Mouse (Mus musculus) kidney, postnatal 14 days (tissue): ENCODE results near the gene Upk3a.
A peak's percentile ranks its signal among the peaks of the same experiment; 100 is the strongest.

Experiments
- DNase-seq: peaks from one replicate; pipeline ENCODE4 v3.0.0; 2022; ENCODE audit warnings: mixed read lengths

The Upk3a gene

DNA sequence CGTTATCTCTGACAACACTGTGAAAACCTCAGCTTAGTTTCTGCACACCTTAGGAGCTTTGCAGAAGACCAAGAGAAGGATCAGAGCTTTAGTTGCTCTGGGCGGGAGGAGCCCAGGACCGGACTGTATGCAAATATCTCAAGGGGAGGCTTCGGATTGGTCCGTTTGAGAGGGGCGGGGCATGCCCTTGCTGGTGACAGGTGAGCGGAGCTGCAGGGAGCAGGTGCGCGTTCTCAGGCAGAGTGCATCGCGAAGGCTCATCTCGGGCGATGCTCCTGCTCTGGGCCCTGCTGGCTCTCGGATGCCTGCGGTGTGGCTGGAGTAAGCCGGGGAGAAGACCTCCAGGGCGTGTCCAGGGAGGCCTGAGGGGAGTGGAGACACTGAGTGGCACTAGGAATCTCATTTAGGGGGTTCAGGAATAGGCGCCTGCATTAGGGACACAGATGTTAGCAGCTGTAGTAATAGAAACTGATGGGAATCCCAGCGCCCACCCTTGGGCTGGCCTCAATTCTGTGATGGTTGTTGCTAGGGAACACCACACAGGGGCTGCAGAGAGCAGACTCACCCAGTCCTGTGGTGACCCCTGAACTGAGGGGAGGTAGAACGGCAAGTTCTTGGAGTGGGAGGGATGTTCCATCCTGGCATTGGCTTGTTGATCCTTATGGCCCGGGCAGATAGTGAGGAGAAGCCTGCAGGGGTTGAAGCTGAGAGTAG is at the start of gene Upk3a:
Gene Upk3a (plus strand): TSS at position 191 of the 714 bp plus-strand sequence.
- peak; percentile 71 for DNase-seq

DNA sequence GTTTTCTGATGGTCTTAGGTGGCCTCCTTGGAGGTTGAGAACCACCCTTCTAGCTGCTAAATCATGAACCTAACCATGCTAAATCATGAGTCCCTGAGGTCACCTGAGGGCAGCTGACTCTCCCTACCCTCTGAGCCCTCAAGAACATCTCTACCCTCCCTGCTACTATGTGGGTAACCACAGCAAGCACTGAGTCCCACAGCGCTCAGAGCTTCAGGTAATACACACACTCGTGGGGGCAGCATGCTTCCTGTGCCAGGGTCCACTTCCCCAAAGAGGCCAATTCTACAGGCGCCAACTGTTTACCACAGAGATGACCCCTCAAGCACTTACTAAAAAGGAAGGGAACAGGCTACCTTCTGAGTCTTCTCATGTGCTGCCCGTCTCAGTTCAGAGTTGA is 48.4 kb upstream of the Upk3a start:
- no peak for DNase-seq

DNA sequence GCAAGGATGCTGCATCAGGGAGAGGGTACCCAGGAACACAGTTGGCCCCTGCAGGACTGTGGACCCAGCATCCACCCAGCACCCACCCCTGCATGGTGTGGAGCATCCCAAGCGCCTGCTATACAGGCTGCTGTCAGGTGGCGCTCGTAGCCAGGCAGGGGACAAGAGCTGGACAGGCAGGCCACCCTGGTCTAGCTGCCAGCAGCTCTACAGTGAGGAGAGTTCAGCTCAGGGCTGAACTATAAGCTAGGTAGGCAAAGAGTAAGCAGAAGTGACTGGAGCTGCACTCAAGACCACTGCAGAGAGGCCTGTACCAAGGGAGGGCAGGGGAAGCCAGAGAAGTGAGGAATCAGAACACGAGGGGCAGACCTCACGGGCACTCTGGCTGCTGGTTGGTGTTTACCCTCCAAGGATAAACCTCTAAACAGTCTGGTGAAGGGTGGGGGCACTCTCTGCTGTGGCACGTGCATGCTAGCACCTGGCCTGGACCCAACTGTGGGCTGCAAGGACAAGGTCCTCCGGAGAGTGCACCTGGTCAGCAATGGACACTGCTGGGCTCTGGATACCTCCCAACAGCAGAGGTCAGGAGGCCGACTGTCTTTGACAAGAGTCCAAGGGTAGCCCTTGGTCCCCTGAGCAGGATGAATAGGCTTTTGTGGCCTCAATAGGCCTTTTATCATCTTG is 43.9 kb upstream of the Upk3a start:
- peak; percentile 80 for DNase-seq

DNA sequence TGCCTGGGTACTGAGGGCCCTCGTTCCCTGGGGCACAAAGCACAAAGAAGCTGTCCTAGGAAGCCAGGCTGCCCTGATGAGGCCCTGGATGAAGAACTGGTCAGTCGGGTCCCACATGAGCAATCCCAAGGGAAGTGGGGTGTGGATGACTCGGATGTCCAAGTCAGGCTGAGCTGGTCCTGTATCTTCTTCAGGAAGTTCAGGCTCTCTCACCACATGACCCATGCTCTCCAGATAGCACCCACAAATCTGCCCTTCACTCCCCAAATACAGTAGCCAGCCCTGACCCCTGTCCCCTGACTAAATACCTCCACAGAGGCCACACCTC is 43.4 kb upstream of the Upk3a start:
- no peak for DNase-seq

DNA sequence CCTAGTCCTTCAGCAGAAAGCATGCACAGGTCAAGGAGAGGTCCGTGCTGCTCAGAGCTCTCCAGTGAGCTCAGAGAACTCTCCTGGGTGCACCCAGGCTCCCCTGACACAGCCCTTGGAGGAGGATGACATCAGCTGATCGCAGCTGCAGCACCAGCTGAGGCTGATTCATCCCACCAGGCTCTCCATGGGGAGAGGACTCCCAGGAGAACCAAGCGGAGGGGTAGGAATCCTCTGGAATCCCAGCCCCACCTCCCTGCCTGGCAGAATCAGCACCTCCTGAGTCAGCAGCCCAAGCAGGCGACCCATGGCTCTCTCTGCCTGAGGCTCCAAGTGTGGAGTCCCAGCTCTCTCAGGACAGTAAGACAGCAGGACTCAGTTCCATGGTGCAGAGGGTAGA is 41.2 kb upstream of the Upk3a start:
- peak; percentile 40 for DNase-seq

DNA sequence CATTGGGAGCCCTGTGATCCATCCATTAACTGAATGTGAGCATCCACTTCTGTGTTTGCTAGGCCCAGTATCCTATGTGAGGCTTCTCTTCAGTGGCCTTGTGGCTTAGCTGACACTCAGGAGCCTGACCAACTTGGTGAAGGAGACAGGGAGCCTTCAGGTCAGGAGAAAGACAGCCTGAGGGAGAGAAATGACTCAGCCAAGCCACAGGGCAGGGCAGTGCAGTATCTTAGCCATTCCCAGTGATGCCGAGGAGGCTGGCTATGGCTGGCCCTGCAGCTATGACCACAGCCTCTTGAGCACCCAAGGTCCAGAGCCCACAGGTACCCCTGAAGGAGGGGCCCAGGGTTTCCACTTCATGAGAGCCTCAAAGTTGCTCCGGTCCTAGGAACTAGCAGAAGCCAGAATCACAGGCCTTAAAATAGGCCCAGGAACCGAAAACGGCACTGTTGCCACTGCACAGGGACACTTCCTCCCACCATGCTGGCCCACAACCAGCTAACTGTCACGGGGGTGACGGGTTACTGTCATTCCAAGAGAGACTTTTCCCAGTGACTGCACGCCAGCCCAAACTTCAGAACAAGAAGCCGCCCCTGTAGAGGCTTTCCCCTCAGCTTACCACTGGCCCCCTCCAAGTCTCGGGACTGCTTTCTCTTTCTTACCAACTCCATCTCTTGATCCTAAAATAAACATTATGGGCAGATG is 35.2 kb upstream of the Upk3a start:
- no peak for DNase-seq

DNA sequence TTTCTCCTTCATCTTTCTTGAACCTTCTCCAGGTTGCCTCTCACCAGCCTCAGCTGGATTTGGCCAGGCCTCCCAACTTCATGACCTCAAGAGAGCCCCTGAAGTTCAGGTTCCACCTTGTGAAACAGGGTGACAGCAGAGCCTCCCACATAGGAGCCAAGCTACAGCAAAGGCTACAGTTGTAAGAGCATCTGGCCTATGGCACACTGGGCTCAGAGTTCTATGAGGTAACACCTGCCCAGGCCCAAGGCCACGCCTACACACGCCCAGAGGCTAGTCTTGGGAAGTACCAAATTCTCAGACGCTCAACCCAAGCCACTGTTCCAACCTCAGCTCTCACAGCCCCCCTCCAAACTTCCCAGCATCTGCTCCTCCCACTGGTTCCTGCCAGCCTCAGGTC is 34.1 kb upstream of the Upk3a start:
- DNase-seq: no peak

DNA sequence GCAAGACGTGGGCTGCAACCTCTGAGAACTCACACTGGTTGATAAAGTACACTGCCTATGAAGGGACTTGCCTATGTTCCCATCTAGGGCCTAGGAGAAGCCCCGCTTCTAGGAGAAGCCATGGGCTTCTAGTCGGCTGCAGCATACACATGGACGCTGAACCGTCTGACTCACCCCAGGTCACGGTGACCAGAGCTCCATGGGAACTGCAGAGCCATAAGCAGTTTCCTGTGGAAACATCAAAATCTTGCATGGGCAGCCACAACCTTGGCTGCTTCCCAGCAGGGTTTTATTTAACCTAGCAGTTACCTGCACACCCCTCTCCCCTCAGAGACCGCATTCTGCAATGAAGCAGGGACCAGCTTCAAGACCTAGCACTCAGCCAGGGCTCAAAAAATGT is 33.2 kb upstream of the Upk3a start:
- DNase-seq: no peak

DNA sequence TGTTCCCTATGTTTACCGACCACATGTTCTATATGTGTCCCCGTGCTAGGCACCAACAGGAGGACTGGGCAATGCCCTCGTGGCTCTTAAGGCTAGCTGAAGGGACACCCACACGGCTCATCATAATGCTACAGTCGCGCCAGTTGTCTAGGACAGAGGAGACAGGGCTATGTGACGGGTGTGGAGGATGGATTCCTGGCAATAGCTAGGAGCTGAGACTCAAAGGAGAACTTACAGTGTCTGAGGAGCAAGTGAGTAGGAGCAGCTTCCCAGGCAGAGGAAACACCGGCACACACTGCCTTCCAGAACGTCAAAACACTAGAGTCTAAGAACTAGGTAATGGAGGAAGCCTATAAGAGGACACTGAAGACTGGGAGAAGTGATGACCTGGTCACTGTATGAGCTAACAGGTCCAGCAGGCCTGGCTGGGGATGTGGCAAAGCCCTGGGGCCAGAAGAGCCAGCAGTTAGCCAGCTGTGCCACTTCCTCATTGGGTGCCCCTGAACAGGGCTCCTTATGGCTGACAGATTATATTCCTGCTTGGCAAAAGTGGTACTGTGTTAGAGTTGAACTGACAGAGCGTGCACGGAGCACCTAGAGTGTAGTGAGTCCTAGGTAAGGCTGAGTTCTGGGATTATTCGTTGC is 31.3 kb upstream of the Upk3a start:
- DNase-seq: no peak

DNA sequence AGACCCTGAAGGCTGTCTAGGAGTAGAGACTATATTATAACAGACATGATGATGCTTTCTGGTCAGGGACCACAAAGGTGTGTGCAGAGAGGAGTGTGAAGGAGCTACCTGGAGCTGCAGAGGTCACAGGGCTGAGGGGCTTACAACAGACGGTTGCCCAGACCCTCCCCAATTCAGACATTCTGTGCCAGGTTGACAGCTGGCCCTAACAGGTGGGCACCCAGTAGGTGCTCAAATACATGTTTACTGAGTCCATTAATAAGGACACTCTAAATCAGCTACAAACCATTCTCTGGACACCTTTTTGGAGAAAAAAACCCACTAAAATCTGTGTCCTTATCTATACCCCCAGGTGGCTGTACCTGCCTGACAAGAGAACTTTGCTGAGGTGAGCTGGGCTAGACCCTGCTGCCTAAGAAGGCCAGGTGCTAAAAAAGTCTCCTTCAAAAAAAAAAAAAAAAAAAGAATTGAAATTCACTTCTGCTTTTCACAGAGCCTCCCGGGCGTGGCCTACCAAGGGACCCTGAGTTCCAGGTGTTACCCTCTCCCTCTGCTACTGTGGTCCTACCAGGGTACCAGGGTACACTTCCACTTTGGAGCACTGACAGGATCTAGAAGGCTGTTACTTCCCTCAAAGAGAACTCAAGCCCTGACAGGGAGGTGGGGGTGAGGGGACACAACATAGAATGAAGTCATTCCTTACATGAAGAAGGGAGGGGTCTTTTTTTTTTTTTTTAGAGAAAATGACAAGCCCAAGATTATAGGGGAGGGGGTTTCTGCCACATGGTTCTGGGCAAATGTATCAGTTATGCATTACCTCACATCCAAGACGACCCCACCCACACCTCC is 30.5 kb upstream of the Upk3a start:
- DNase-seq: no peak

DNA sequence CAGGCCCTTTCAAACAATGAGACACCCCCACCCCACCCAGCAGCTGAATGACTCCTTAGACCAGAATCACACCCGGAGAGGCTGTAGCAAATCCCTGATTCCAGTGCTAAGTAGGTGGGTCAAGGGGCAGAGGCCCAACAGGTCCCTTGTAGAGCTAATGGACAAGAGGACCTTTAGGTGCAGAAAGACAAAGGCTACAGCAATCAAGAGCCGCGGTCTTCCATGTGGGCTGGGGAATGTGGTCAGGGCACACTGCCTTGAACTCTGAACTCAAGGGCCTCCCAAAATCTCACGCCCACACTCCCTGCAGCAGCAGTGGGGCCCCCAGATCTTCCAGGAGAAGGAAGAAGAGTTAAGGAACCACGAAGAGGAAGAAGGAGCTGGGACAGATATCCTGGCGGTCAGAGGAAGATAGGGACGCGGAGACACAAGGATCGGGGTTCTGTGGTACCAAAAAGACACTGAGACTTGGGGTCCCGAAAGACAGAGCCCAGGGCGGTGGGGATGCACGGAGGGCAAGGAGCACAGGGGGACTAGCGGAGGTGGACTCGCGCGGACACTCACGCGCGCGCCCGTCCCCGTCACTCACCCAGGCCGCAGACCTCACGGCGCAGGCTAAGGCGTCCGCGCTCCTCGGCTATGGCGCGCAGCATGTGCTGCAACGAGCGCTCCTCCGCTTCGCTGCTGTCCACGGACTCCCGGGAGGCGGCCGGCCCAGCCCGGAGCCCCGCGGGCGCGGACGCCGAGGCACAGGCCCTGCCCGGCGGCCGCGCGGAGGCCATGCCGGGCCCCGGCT is 29.7 kb upstream of the Upk3a start:
- DNase-seq: no peak

DNA sequence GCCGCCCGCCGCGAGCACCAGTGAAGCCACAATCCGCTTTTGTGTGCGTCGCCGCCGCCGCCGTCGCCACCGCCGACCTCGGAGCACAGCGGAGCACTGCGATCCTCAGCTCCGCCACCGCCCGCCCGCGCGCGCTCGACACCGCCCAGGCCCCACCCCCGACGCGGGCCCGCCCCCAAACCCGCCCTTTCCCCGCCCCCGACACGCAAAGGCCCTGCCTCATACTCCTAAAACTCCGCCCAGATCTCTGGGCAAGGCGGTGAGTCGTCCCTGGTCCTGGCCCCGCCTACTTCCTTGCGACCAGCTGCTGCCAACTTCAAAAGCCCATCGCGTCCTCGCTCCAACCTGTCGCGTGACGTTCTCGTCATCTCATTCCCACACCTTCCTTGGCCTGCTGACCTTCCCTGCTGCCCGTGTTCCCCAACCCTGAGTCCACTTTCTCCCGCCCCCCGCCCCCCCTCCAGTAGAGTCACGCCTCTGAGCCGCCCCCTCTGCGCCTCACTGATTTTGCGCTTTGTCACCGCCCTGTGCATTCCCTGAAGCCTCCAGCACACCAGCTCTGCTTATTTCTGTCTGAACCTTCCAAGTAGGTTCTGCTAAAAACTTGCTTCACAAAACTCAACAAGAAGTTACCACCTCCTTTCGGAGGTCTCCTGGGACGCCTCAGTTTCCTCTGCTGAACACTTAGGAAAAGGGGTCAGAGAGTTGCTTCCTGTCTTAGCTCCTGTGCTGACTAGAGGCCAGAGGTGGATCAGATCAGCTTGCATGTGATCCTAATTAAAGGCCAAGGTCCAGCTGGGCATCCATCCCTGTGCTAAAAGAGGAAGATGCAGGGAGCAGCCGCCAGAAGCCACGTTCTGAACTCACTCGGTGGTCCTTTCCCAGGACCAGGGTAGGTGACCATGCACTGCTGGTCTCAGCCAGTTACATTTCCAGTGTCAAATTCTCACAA is 28.8 kb upstream of the Upk3a start, which contains the start of gene 5031439G07Rik:
Gene 5031439G07Rik (minus strand): TSS at position 678 of the 952 bp plus-strand sequence.
- peak; percentile 96 for DNase-seq

DNA sequence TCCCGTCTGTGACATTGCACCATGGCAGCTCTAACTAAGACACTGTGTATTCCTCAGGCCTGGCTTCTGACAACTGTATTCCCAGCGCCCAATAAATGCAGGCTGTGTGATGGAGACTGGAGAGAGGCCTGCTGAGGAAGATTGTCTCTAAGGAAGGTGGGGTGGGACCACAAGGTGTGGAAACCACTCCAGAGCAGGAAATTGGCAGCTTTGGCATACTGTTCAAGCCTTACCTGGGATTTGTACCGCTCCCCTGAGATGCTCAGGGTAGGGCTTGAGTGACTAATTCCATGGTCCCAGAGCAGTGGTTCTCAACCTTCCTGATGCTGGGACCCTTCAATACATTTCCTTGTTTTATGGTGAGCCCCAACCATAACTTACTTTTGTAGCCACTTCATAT is 27.8 kb upstream of the Upk3a start:
- no peak for DNase-seq

DNA sequence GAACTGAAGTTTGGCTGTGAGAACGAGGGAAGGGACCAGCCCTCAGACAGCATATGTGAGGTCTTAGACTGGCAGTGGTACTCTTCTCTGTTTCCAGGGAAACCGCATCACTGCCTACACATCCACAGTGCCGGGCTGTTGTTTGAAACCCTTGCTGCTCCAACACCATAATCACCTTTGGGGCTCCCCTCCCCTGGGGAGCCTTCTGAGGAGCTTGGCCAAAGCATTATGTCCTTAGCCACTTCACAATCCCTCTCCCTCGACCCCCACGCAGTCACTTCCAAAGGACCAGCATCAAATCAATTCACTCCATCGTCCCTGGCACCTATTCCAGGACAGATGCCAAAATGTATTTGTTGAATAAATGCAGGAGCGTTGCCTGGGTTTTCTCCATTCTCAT is 27.2 kb upstream of the Upk3a start:
- no peak for DNase-seq

DNA sequence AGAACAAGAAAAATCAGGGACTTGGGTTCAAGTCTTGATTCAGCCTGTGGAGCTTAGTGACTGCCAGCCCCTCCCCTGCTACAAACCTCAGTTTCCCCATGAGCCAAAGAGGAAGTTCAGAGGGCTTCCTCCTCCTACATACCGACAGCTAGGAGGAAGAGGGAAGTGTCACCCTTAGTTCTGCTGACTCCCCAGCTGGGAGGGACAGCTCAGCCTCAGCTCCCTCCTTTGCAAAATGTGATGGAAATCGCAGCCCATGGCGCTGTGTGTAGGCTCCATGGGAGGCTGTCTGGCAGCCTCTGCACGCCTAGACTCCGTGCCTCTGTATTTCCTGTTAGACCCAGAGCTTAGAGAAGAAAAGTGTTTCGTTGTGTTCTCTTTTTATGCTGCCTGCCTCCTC is 22.4 kb upstream of the Upk3a start:
- no peak for DNase-seq

DNA sequence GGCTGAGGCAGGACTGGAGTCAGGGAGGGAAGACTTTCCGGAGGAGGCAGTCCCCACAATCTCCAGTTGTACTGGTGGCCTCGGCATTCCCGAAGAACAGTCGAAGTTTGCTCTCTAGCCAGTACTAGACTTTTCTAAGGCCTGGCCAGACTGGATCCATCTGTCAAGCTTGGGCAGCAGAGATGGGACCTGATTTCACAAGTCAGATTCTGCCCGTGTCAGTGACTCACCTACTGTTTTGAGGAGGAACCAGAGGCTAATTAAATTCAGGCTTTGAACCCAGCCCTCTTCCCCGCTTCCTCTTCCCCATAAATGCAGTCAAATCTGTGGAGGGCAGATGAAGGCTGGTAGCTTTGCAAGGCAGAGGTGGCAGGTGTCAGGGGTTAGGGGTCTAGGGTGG is 21.9 kb upstream of the Upk3a start:
- DNase-seq: no peak

DNA sequence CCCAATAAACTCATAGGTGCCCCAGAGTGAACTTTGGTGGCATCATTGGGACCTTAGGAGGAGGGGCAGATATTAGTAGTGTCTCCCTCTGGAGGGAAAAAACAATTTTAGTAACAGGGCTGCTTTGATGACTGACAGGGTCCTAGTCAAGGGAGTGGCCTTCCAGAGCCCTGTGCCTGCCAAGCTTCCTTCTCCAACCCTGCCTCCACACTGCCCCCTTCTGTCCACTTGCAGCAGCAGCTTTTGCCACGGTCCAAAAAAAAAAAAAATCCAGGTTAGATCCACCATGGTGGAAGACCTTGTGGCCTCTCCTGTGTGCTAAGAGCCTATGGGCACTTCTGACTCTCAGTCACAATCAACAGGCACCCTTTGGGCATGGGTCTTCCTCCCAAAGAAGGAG is 21.0 kb upstream of the Upk3a start:
- peak; percentile 59 for DNase-seq

DNA sequence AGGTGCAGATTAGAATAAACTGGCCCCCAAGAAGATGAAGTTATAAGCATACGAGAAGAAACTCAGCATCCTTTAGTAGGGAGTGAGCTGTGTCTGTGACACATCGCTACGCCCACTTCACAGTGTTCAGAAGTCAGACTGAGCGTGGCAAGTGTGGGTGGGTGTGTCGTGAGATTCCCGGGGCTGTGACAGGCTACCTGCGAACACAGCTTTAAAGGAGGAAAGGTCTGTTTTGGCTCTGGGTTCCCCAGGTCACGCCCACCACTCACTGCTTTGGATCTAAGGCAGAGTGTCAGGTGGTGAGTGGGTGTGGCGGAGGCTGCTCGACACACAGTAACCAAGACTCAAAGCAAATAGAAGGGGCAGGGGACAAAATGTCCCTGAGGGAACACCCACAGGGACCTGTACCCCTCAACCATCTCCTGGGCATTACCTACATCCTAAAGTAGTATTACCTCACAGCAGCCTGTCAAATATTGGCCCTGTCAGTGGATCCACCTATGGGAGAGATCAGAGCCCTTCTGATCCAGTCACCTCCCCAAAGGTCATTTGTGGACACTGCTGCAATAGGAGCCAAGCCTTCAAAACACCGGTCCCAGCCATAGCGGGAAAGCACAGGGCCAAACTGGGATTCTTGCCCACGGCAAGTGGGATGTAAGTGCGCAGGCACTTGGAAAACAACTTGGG is 19.0 kb upstream of the Upk3a start:
- no peak for DNase-seq

DNA sequence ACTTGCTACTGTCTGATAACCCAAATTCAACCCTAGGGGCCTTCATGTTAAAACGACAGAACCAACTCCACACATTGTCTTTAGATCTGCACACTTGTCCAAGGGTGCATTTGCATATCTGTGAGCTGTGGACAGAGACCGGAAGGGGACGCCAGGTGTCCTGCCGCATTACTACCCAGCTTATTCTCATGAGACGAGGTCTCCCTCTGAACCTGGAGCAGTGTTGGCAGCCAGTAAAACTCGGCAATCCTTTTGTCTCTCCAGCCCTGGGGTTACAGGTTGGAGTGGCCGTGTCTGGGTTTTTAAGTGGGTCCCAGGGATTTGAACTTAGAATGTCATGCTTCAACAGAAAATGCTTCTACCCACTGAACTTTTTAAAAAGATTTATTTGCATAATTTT is 17.0 kb upstream of the Upk3a start:
- no peak for DNase-seq
